ENCODE assay signal across 16 mouse cellular contexts in genomic region chr9:95815706-95816105, GRCm38 (mm10). TPM values are rescaled to one million over a fixed set of nuclear protein-coding genes. Genes with fewer than 3 reads are reported as not detected.
"Had no signal": no experiment of that assay in that cellular context is flagged by ENCODE, and none has a peak within 500 bp of the region (broad histone marks: within the 10 kb centered on the region; RNA-seq: fewer than 3 reads in every experiment).

No protein-coding gene starts in this region.

- H3K36me3 ChIP-seq: liver, embryonic 12.5 days; liver, embryonic 15.5 days; midbrain, embryonic 13.5 days; neural tube, embryonic 13.5 days had no signal

- H3K4me1 ChIP-seq: liver, embryonic 12.5 days; liver, embryonic 15.5 days had no signal

- H3K27ac ChIP-seq: kidney, postnatal 0 days; left cerebral cortex, adult 2 months; liver, embryonic 12.5 days; liver, embryonic 15.5 days; macrophage; midbrain, embryonic 13.5 days; neural tube, embryonic 13.5 days had no signal

- H3K9ac ChIP-seq: liver, embryonic 12.5 days; liver, embryonic 15.5 days; midbrain, embryonic 13.5 days; neural tube, embryonic 13.5 days had no signal

- H3K27me3 ChIP-seq: liver, embryonic 12.5 days; liver, embryonic 15.5 days; midbrain, embryonic 13.5 days; neural tube, embryonic 13.5 days had no signal

- H3K4me2 ChIP-seq: liver, embryonic 12.5 days; liver, embryonic 15.5 days; midbrain, embryonic 13.5 days; neural tube, embryonic 13.5 days had no signal

- DNase-seq: kidney, postnatal 25 days; layer of hippocampus, postnatal 36 days; lung, adult 2 months; retina, postnatal 1 day; right cerebral cortex, postnatal 25 days; thymus, adult 18-20 months; thymus, postnatal 36 days had no signal

- ATAC-seq: liver, embryonic 12.5 days; midbrain, embryonic 13.5 days; midbrain, embryonic 16.5 days had no signal

- H3K9me3 ChIP-seq: liver, embryonic 12.5 days; liver, embryonic 15.5 days; midbrain, embryonic 13.5 days; neural tube, embryonic 13.5 days had no signal

- H3K4me3 ChIP-seq: left cerebral cortex, adult 2 months; liver, embryonic 12.5 days; liver, embryonic 15.5 days; midbrain, embryonic 13.5 days; myocyte; neural tube, embryonic 13.5 days had no signal

RNA-seq across cellular contexts. Expression of gene Pls1, which starts 29.4 kb away (rescaled TPM):
- polyA plus RNA-seq: myocyte had no signal
